Mouse (Mus musculus): Measurements from ENCODE around the gene Arpp21.

Arpp21 gene

DNA sequence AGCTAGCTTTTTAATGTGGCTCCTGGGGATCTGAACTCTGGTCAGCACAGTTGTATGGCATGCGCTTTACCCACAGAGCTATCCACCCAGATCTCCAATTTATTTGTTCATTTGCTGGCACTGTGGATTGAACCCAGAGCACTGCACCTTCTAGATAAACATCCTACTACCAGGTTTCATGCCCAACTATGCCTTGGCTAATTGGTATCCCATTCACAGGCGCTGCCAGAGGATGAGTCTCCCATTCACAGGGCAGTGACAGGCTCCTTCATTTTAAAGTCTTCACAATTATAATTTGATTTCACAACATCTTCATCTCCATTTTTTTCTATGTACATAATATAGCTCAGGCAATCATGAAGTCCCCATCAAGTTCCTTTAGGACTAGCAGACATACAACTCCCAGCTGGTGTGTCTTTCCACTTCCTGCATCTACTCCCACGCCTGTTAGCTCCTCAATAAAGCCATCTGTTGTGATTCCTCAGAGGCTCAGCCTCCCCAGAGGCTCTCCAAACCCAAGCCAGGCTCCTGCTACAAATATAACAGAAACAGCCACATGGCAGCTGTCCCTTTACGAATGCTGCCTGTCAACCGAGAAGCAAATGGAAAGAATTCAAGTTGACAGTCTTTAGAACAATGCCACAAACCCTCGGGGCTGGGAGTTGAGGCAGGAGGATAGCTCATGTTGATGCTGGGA is 133.4 kb downstream of the Arpp21 start:
- CTCF ChIA-PET, result no interaction called here

DNA sequence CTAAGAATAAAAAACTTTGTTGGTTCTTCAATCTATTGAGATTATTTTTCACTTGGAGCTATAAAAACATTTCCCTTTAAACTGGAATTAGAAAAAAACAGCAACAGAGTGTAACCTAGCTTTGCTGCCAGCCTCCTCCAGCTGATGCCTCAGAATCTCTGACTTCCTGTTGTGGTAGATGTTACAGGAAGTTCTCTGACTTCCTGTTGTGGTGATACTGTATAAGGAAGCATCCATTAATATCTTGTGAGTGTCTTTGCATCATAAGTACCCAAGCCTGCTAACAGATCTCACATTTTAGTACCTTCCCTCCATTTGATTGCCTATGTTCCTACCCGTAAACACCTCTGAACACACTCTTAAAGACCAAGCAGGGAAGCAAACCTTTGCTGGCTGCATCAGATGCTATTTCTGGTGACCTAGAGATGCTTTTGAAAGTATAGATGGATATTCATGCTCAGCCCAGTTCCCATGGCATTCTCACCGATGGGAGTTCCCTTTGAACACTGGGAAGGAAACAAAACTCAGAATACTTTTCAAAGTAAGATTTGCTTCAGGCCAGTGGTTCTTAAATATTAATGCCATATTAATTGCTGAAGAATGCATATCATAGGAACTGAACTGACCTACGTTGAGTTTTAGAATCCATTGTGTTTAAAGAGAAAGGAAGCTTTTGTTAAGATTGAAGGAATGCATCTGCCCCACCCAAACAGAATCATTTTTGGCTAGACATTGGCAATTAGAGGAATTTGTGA is 134.7 kb downstream of the Arpp21 start:
- CTCF ChIA-PET, result no interaction called here

DNA sequence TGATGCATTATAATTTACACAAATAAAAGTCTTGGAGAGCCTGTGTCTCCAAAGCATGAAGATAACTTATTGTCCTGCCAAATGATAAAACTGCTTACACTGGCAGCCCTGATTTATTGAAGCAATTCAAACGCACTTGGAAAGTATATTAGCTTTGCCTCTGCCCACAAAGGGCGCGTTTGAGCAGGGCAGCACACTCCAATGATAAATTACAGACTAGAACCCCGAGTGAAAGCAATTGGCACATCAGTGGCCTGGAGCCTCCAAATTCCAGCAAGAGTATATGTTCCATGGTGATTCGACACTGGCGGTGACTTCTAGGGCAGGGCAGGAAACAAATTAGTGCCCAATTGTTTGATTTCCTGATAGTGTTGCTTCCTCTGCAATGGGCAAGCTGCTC is 137.5 kb downstream of the Arpp21 start:
- CTCF ChIA-PET, result no interaction called here

DNA sequence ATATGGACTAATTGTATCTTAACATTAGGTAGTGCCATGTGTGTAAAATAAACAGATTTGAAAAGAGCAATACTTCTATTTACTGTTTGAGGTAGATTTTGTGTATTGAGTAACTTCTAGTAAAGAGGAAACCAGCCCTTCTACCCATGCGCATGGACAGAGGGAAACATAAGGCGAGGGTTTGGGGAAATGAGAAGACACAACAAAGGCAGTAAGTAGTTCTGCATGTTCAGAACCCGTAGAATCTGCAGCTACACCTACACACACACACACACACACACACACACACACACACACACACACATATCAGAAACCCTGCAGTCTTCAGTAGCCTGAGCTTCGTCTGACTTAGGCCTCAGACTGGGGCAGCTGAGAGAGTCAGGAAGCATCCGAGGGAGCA is 140.0 kb downstream of the Arpp21 start:
- CTCF ChIA-PET, result no interaction called here

DNA sequence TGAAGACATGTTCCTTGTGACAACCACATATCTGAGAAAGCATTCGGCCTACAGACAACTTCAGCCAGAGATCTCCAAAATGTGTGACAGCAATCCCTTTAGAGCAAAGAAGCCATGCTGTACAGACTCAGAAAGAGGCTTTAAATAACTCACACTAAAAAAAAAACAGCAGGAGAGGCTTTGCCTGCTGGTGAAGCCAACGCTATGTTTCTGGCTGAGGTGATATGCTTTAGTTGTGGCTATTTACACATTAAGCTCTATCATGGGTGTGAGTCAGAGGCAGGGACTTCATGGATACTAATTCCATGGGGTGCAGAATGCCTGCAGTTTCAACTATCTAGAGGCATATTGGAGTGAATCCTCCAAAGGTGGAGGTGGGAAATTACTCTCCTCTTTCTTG is 140.5 kb downstream of the Arpp21 start:
- CTCF ChIA-PET, result no interaction called here

DNA sequence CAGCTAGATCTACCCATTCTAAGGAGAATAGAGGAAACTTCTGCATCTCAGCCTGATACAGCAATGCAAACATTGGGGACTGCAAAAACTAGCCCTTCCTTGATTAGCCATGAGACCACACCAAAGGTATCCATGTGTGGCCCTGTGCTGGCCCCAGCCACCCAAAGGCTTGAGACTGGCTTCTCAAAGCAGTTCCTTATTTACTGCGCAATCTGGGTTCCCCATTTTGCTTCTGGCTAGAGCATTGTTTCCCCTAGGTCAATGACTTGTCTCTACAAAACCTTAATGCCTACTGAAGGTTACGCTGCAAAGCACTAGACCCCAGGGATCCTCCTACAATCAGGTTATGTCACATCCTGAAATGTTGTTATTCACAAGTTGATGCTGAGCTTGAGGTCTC is 156.8 kb downstream of the Arpp21 start:
- CTCF ChIA-PET, result no interaction called here

DNA sequence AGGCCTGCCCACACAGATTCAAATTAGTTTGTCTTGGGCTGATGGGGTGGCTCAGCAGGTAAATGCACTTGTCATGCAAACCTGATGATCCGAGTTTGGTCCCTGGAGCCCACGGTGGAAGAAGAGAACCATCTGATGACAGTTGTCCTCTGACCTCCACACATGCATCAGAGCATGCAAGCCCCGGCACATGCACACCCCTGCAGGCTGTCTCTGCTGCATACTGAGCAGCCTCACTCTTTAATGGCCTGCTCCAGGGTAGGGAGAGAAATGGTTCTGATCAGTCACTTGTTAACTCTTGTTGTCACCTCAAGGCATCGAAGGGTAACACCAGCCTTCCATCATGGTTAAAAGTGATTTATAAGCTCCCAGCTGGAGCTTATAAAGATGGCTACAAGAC is 157.3 kb downstream of the Arpp21 start:
- CTCF ChIA-PET, result no interaction called here

DNA sequence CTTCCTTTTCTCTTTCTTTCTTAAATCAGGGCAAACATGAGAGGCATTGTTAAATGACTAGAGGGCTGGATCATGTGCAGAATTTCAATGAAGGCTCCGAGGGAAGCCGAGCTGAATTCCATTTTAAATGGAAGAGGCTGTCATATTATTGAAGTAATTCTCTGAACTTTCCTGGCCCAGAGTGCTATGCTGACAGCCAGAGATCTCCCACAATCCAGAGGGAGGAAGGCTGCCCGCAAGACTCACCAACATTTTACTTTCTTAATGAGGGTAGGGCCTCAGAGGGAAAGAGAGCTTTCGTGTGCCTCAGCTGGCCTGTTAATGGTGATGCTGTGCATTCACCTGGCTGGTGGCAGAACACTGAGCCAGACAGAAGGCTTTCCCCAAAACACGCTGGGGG is 160.5 kb downstream of the Arpp21 start:
- CTCF ChIA-PET, result no interaction called here

DNA sequence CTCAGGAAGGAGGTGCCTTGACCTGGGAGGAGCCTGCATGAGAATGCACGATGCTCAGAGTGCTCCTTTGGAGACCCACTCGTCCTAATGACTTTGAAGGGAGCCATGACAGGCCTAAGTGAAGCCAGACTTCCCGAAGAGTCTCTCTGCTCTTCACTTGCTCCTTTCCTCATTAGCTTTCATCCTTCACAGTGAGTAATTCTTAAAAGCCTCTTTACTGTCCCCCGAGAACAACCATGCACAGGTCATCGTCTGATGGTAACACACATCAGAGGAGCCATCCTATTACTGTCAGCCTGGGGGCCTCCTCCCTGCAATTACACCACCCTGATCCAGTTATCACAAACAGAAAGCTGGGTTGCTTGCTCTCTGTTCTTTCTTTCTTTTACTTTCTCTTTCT is 160.9 kb downstream of the Arpp21 start:
- CTCF ChIA-PET, result no interaction called here

DNA sequence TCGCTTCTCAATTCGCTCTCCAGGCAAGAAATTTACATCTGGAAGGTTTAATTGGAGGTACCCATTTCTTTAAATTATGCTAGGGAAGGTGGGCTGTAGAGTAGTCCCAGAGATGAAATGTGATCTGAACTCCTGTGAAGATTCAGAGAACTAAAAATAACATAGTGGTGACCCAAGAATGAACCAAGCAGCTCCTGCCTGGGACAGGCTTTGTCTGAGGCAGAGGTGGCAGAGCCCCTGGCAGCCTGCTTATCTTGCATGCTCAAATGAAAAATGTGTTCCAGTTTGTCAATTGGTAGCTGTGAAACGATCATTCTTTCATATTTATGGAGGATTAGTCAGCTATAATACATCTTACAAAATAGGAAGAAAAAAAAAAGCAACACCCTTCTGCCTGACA is 164.4 kb downstream of the Arpp21 start:
- CTCF ChIA-PET, result no interaction called here

DNA sequence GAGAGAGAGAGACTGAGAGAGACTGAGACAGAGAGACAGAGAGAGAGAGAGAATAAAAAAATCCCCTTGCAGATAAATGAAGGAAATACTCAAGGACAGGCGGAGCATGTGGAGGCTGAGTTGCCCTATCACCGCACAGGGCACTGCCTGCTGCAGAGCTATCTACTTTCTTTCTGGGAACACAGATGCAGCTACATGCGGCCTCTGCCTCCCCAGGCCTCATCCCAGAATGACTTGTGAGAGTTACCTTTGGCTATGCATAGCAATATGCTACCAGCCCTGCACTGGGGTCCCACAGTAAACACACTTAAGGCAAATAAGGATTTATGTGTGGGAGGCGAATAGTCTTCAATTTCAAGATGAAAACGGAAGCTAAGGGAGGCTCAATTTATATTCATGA is 164.8 kb downstream of the Arpp21 start:
- CTCF ChIA-PET, result no interaction called here

DNA sequence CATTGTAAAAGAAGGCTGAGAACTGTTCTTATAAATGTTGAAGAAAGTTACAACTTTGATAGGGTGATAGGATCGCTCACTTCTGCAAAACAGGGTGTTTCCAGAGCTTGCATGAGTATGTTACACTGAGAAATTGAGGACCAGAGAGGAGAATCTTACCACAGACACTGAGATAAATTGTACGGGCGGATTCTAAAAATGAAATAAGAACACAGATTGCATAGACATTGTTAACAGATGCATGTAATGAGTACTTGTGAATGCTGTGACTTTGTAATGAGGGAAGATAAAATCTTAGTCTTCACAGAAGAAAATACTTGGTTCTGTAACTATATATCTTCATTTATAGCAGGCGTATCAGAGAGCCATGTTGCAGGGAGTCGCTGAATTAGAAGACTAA is 167.5 kb downstream of the Arpp21 start:
- CTCF ChIA-PET, result no interaction called here

DNA sequence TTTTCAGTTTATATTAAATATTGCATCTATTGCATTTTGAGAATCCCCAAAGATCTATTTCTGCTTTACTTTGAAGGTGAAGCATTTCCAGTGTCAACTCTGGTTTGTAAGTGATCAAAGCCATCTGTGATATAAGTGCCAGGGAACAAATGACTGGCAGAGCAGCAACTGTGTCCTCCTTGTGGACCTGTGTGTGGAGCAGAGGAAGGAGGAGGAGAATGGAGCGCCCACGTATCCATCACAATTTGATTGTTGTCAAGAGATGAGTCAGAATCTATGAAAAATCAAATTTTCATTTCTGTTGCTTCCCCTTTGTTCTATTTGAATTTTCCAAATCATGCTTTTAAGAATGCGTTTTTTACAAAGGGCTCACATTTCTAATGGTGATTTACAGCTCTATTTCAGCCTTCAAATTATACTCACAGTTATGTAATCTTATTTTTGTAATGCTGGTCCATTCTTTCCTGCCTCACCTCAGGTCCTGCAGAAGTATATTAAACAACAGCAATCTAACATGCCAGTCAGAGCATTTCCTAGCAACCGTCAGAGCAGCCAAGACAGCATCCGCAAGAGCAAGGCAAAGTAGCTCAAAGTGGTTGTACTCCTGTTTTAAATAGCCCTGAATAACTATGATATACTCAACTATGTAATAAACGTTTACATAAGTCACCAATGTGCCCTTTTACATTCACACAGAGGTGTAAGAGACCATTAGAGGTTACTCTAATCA is 174.9 kb downstream of the Arpp21 start:
- CTCF ChIA-PET, result no interaction called here

DNA sequence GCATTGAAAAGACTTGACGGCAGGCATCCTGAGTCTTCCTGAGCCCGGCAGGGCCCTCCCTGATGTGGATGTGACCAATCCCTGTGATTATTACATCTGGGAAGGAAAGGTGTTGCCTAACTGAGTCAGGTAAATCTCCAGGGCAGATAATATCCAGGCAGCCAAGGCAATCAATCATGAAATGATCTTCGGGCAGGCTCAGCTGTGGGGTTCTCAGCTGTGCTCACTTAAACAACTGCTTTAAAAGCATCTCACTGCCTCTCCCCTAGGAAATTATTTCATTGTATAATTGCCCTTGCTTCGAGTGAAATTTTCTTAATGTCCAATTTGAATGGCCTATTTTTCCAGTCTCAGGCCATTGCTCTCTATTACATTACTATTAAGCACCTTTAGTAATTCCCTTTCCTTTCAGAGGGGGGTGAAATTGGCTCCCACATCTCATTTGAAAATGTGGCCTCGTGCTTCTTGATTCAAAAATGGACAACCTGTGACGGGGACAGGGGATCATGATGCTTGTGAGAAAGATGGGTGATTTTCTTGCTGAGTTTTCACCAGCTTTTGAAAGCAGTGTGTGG is 180.8 kb downstream of the Arpp21 start:
- CTCF ChIA-PET, result no interaction called here

DNA sequence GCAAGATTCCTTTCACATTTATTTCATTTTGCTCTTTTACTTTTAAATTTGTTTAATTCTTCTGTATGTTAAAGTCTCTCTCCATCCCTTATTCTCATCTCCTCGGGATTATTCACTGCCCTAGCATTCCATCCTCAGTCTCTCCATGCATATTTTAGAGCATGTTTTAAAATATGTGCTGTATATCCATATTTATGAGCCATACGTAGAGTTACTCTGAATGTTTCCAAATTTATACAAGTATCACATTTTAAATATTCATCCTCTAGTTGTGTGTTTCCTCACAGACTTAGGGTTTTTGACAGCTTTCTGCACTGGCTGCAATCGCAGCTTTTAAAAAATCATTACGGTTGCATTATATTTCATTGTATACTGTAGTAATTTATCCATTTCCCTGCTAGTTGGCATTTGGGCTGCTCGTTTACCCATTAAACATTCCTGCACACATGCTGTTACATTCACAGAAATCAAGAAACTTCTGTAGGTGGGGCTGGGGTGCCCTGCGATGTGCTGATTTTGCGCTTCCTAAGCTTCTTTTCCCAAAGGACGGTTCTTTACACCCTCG is 187.8 kb downstream of the Arpp21 start:
- CTCF ChIA-PET, result interaction anchor here (0.6 kb wide), 1 partner anchor 1359 kb away, joined by 3 read pairs; no protein-coding TSS in a partner anchor

DNA sequence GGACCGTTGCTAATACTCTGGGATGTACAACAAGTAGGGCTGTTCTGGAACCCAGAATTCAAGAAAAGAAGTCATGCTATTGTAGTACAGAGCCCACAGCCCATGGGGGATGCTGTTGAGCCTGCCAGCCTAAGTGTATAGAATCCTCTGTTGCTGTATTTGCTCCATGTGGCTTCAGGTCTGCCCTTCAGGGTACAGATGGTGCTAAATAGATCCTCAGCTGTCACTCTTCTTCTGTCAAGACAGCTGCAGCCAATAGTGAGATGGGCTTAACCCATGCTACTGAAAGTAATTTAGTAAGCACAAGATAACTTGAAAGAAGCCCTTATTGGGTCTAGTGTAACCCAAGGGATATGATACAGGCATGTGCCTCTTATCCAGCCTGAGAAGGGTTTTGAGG is 195.2 kb downstream of the Arpp21 start:
- CTCF ChIA-PET, result no interaction called here

DNA sequence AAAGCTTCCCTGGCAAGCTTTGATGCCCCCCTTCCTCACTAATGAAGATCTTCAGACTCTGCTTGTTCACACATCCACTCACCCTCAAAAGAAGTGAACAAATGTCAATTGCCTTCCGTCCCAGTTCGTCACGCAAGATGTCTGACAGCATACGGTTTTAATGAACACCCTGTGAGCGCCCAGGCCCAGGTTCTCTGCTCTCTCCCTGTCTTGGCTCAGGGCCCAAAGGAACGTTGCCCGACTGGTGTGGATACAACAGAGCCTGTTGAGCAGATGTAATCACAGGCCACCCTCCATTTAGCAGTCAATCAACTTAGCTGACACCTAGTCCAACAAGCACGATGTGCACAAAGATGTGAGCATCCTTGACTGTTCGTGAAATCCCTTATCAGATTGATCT is 198.0 kb downstream of the Arpp21 start:
- CTCF ChIA-PET, result no interaction called here

DNA sequence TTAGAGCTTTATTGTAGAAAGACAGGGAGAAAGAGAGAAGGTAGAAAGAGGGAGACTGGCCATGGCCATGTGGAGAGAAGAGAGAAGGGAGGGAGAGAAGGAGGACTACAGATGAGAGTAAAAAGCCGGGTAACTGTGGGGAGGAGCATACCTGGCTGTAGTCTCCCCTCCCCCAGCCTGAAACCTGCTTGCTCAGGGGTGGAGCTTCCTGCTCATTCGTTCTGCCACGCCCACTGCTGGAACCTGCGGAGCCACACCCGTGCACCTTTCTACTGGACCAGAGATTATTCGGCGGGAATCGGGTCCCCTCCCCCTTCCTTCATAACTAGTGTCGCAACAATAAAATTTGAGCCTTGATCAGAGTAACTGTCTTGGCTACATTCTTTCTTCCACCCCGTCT is 201.9 kb downstream of the Arpp21 start:
- CTCF ChIA-PET, result interaction anchor here (0.6 kb wide), 1 partner anchor 550 kb away, joined by 3 read pairs; no protein-coding TSS in a partner anchor

DNA sequence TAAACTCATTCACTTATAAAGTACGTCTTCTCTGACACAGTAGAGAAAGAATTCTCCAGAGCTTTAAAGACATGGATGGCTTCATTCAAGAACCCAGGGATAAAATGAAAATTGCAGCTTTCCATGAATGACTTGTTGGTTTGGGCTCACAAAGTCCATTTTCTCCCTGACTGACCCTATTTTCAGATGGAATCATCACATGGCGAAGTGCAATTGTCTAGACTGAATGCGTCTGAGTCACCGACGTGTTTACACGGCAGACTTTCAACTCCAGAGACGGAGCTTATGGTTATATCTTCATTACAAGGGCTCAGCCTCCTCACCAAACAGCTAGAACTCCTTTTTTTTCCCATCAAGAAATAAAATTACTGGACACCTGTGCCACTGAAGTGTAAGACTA is 203.6 kb downstream of the Arpp21 start:
- CTCF ChIA-PET, result no interaction called here

DNA sequence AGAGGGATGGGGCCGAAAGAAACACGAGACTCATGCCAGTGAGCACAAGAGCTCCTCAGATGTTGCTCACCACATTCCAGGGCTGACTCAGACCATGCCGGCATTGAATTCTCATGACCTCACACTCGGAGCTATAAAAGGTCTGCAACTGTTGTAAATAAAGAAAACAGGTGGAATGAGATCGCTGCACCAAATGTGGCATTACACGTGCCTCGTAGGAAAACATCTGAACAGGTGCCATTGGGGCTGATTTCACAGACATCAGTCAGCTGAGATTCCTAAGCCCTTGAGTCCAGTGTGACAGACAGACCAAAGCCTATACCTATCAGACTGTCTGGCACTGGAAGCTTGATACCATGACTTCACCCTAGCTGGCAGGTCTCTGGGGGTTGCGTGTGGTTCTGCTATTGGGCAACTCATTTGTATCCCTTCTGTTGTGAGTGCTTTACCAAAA is 212.1 kb downstream of the Arpp21 start:
- CTCF ChIA-PET, result no interaction called here

DNA sequence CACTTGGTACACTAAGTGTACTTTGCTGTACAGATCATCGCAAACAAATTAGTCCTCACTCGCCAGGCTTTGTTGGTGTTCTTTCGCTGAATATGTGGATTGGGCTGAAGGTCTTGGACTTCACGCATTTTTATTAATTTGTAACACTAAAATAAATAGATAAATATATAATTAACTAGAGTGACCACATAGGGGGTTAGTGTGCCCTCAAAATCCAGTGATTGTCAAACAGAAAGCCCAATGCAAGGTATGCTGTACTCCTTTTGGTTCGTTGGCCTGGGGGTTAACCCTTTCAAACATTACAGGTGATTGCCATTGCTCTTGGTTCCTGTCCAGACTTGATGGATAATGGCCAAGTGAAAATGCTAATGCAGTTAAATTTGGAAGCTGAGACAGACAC is 212.6 kb downstream of the Arpp21 start:
- CTCF ChIA-PET, result no interaction called here

Data from spleen, embryonic (tissue).